Mouse (Mus musculus): ENCODE data around the gene Edem1.

The Edem1 gene

GRCm38 (mm10) chr6:108828234-108828868 is at the start of gene Edem1:
Gene Edem1 (plus strand): TSS chr6:108828641.
- DNase-seq = peak; percentile 99

DNA sequence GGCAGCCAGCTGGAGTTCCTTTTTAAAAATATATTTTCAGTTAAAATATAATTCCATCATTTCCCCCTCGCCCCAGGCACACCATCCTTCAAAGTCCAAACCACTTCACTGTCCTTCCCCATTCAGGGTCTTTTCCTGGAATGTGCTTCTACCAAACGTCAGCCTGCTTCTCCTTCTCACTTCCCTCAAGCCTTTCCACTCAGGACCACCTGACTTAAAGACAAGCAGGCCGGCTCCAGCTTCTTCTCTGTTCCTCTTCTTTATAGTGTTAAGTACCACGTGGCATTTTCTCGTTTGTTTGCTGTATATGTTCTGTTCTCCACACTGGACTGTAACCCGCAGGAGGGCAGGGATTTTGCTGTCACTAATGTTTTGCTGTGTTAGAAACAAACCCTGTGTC is 46.6 kb upstream of the Edem1 start:
- DNase-seq = no peak

- DNase-seq = peak; percentile 91
These were observed 45.8 kb upstream of the Edem1 start, which contains the start of gene Arl8b for GRCm38 (mm10) chr6:108782526-108783183. Gene Arl8b (plus strand): TSS chr6:108783099.

GRCm38 (mm10) chr6:108783184-108783881 is 45.1 kb upstream of the Edem1 start:
- no peak for DNase-seq

- no peak for DNase-seq
These were observed 44.4 kb upstream of the Edem1 start for GRCm38 (mm10) chr6:108784056-108784455.

DNA sequence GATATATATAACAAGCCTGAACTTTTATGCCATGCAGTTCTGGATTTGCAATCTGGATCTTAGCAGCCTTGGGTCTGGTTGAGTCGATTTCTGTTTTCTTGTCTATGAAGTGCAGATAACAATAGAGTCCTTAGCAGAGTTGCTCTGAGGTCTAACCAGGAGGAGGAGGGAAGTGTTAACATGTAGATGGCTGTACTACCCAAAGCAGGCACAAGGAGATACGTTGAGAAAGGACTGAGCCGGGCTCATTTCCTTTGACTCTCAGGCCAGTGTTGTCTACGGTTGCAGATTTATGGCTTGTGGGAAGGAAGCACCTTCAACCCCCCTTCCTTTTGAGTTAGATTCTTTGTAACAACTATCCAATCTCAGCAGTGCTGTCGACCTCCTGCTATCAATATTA is 43.6 kb upstream of the Edem1 start:
- no peak for DNase-seq

GRCm38 (mm10) chr6:108785551-108785950 is 42.9 kb upstream of the Edem1 start:
- DNase-seq = no peak

DNA sequence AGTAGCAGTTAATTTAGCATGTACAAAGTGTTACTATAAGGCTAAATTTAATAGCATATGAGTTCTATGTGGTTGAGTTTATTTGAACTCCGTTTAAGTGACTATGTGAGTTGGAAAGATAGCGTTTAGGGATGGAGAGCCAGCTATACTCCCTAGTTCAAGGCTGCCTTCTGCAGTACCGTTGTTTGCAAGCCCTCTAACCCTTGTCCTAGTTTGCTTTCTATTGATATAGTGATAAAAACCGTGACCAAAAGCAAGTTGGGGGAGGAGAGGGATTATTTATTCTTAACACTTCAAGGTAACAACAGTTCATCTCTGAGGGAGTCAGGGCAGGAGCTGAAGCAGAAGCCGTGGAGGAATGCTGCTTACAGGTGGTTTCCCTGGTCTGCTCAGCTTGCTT is 36.9 kb upstream of the Edem1 start:
- no peak for DNase-seq

GRCm38 (mm10) chr6:108795912-108796311 is 32.5 kb upstream of the Edem1 start:
- no peak for DNase-seq

DNA sequence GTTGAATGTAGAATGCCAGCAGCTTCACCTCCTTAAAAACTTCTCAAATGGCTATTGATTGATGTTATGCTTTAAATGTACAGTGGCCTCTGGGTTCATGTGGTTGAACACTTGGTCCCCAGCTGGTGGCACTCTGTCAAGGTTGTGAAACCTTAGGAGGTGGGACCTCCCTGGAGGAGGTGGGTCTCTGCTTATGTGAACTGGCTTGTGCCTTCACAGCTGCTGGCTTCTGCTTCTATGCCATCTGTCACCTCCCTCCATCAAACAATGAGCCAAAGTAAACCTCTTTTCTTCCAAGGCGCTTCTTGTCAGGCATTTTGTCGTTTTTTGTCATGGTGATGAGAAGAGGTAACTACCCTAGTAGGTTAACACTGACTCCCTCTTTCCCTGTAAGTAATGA is 31.7 kb upstream of the Edem1 start:
- no peak for DNase-seq

DNA sequence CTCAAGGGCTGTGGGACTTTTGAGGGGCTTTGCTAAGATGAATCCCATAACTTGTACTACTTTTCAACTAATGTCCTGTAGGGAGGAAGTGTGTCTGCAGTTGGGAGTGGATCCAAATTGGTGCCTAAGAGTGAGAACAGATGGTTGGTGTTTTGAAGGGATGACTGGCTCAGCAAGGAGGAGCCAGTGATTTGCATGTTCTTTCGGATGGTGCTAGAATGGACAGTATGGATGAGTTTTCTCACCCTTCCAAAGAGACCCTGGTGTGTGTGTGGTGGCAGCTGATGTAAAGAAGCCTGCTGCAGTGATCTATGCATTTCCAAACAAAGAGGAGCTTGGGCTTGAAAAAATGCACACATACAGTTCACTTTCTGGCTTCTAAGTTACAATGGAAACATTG is 23.2 kb upstream of the Edem1 start:
- no peak for DNase-seq

- no peak for DNase-seq
These were observed 22.6 kb upstream of the Edem1 start for GRCm38 (mm10) chr6:108805871-108806270.

DNA sequence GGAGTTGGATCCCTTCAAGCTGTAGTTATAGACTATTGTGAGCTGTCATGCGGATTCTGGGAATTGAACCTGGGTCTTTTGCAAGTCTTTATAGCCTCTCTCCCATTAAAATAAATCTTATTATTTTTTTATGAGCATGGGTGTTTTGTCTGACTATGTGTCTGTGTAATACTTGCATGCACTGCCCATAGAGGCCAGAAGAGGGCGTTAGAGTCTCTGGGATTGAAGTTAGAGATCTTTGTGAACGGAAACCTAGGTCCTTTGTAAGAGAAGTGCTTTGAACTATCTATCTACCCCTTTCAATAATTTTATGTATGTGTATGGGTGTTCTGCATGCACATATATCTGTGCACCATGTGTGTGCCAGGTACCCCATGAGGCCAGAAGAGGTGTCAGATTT is 21.0 kb upstream of the Edem1 start:
- DNase-seq = no peak

GRCm38 (mm10) chr6:108808786-108809185 is 19.7 kb upstream of the Edem1 start:
- DNase-seq = no peak

- no peak for DNase-seq
These were observed 18.2 kb upstream of the Edem1 start for GRCm38 (mm10) chr6:108810237-108810636.

DNA sequence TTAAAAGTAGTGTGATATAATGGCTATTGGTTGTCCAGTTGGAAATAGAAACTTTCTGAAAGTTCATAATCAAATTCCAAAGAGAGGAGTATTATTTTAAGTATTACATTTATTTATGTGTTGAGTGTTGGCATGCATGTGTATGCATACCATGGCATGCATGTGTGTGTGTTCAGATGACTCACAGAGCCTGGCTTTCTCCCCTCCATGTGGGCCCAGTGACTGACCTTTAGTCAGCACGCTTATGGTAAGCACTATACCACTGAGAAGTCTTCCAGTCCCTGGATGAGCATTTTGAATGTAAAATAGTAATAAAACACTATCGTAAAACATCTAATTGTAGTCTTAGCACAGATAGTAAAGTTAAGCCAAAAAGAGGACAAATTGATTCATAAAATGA is 16.3 kb upstream of the Edem1 start:
- DNase-seq = no peak

DNA sequence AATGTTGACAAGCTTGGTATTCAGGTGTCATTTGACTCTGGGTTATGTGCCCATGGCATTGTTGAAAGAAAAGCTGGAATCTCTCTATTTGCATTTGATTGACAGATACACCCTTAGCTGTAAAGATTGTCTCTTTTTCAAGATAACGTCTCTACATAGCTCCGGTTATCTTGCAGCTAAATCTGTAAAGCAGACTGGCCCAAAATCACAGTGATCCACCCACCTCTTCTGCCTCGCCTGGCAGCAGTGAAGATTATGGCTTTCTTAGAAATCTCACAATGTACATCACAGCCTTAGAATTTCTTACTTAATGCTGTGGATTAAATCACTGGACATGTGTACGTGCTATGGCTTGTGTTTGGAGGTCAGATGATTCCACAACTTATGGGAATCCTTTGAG is 10.9 kb upstream of the Edem1 start:
- DNase-seq = no peak

- DNase-seq = no peak
These were observed 3.5 kb upstream of the Edem1 start for GRCm38 (mm10) chr6:108824816-108825545.

DNA sequence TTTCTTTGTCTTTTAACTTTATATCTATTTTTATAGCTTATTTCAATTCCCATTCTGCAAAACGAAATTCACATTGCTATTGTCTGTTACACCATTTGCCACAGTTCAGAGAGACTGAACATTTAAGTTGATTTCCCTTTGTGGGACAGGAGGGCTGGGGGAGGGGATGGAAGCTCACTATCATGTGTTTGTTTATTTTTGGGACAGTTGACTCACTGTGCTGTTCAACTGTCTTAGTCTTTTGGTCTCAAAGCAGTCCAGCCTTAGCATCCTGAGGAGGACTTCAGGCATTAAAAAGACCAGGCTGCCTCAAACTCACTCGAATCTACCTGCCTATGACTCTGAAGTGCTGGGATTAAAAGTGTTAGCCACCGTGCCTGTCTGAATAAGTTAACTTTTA is 2.4 kb upstream of the Edem1 start:
- no peak for DNase-seq

DNA sequence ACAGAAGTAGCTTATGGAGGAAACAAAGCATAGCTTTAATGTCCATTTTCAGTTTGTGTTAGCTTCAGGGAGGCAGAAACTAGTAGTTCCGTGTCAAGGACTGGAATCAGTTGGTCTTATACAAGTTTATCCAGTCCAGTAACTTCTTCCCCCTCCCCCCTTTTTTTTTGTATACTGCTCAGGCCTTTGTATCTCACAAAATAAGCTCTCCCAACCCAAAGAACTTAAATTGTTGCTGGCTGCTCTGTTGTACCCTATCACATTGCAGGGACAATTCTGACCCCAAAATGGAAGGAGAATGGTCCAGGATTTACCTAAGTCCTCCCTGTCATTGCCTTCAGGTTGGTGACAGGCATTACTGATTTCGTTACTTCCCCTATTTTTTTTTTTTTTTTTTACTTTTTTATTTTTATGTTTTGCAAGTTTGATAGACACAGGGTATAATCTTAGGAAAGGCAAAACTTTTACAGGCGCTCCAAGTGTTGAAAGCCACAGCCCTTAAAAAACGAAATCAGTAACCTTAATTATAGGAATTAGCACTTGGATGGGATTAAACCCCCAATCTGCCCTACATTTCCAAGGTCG is 1.0 kb upstream of the Edem1 start:
- no peak for DNase-seq

GRCm38 (mm10) chr6:108828872-108829271 is 431 bp downstream of the Edem1 start:
- peak; percentile 43 for DNase-seq

GRCm38 (mm10) chr6:108829386-108830370 is 1.2 kb downstream of the Edem1 start:
- peak; percentile 75 for DNase-seq

Data from kidney, adult 11 months (tissue).